Mouse (Mus musculus) midbrain, postnatal 0 days (tissue): ENCODE results near the gene Hist1h2ak. TPM values are rescaled to one million over a fixed set of nuclear protein-coding genes. Genes with fewer than 3 reads are reported as not detected.
"Not testable (repeated sequence)": the region's sequence is repeated elsewhere in the genome, so short reads cannot be mapped to it uniquely, and the experiment has no call there.

Experiments used
- ATAC-seq: fragments of 200-750 bp; cut with Nextera tagmentation; 2 replicates; pipeline ENCODE4 v1.8.0; 2017; ENCODE audit warnings: moderate number of reproducible peaks, mild to moderate bottlenecking, moderate TSS enrichment, moderate library complexity; ENCODE audit not compliant: low FRiP score
- DNase-seq: peaks from one replicate; pipeline ENCODE4 v3.0.0-alpha.2; 2015; ENCODE audit warnings: low spot score
- H3K27ac ChIP-seq: fragments of 300-500 bp; sonication (generic); 2 replicates; pipeline ENCODE4 v1.5.1; 2014; ENCODE audit warnings: low read depth, mild to moderate bottlenecking, low read length, mixed read lengths
- H3K27me3 ChIP-seq: fragments of 300-500 bp; sonication (generic); 2 replicates; pipeline ENCODE4 v1.6.1; 2014; ENCODE audit warnings: low read length, control low read depth, mixed read lengths; ENCODE audit not compliant: insufficient read depth
- H3K36me3 ChIP-seq: fragments of 300-500 bp; sonication (generic); 2 replicates; pipeline ENCODE4 v1.6.1; 2014; ENCODE audit warnings: low read length, control low read depth, mixed read lengths; ENCODE audit not compliant: insufficient read depth
- H3K4me1 ChIP-seq: fragments of 300-500 bp; sonication (generic); 2 replicates; pipeline ENCODE4 v1.6.1; 2014; ENCODE audit warnings: mild to moderate bottlenecking, control low read depth, antibody characterized with exemption, low read length, mixed read lengths; ENCODE audit not compliant: insufficient read depth
- H3K4me2 ChIP-seq: fragments of 300-500 bp; sonication (generic); 2 replicates; pipeline ENCODE4 v1.6.1; 2014; ENCODE audit warnings: low read depth, mild to moderate bottlenecking, low read length, mixed read lengths; ENCODE audit not compliant: poor library complexity, severe bottlenecking
- H3K4me3 ChIP-seq: fragments of 300-500 bp; sonication (generic); 2 replicates; pipeline ENCODE4 v1.5.1; 2014; ENCODE audit warnings: low read depth, mild to moderate bottlenecking, low read length, moderate library complexity
- H3K9ac ChIP-seq: fragments of 300-500 bp; sonication (generic); replicated peaks from 2 replicates; pipeline ENCODE4 v1.6.1; 2014; ENCODE audit warnings: mild to moderate bottlenecking, low read length, moderate library complexity, mixed read lengths; ENCODE audit not compliant: poor library complexity, severe bottlenecking
- H3K9me3 ChIP-seq: fragments of 300-500 bp; sonication (generic); 2 replicates; pipeline ENCODE4 v1.6.1; 2016; ENCODE audit warnings: low read length, control low read depth
- CTCF ChIP-seq: IDR thresholded peaks from 2 replicates; pipeline ENCODE4 v1.5.1; 2016; ENCODE audit warnings: antibody characterized with exemption, mild to moderate bottlenecking
- WGBS: fragments of 180-500 bp; shearing (Covaris S2); extraction: QIAGEN DNeasy Blood & Tissue Kit; methylation state at CpG from one replicate; pipeline ENCODE4 v1.1.7; 2014; 5-methylcytosine and 5-hydroxymethylcytosine counted together
- polyA plus RNA-seq: library from polyadenylated mRNA; unstranded; fragments of >200 nt; fragmentation: Nextera tagmentation; extraction: Ambion mirVana; gene quantifications from 2 replicates; pipeline ENCODE4 v1.2.1, GENCODE M21; 2015
- total RNA-seq: library from RNA; depleted of rRNA; stranded (reverse); fragments of >200 nt; gene quantifications from 2 replicates; pipeline ENCODE4 v1.2.3, GENCODE M21; 2014

The Hist1h2ak gene
- total and polyA plus RNA-seq, 2 experiments from 2014 or later: 4.6 to 276 TPM

GRCm38 (mm10) chr13:21722373-21722925, 31.2 kb downstream of the Hist1h2ak start:
- H3K9ac ChIP-seq: no peak overlapping the region
- DNase-seq (peak; percentile 51), ATAC-seq (peak; percentile 69)

GRCm38 (mm10) chr13:21721757-21722372, 31.8 kb downstream of the Hist1h2ak start, which contains the start of gene Hist1h2bm:
Gene Hist1h2bm (plus strand): TSS chr13:21722044.
- not testable (repeated sequence) for H3K4me1 ChIP-seq, H3K27ac ChIP-seq, H3K36me3 ChIP-seq, H3K27me3 ChIP-seq, H3K9ac ChIP-seq, H3K9me3 ChIP-seq
- peak; percentile 96 for ATAC-seq
- H3K4me3 ChIP-seq: peak within 1 kb of the TSS; percentile 39
- H3K4me2 ChIP-seq: peak within 1 kb of the TSS; percentile 57
- under 1% methylated on average over 37 of the region's 37 CpGs for WGBS
- peak; percentile 96 for DNase-seq

More at GRCm38 (mm10) chr13:21722373-21722925, 31.2 kb downstream of the Hist1h2ak start:
- H3K4me3 ChIP-seq: peak overlapping the region; percentile 39
- H3K36me3 ChIP-seq: no peaks in the 10 kb centered on the region
- no peak for TF ChIP-seq CTCF
- peak overlapping the region; percentile 50 for H3K4me2 ChIP-seq
- no peaks in the 10 kb centered on the region for H3K9me3 ChIP-seq
- H3K27ac ChIP-seq: no peak overlapping the region
- WGBS: 2% methylated on average over 10 of the region's 11 CpGs
- H3K4me1 ChIP-seq: no peaks in the 10 kb centered on the region; the same call in 1 of the 2 replicates
- no peaks in the 10 kb centered on the region for H3K27me3 ChIP-seq

GRCm38 (mm10) chr13:21721107-21721756, 32.4 kb downstream of the Hist1h2ak start:
- H3K9ac ChIP-seq: not testable (repeated sequence)

GRCm38 (mm10) chr13:21718381-21719080, 35.1 kb downstream of the Hist1h2ak start:
- Histone ChIP-seq H3K4me1 (peaks cover 2% of the 10 kb centered on the region), H3K9ac (no peak overlapping the region; the same call in 1 of the 2 replicates), H3K36me3 (no peaks in the 10 kb centered on the region), H3K27ac (no peak overlapping the region), H3K4me2 (peak overlapping the region; percentile 54), H3K9me3 (no peaks in the 10 kb centered on the region), H3K27me3 (no peaks in the 10 kb centered on the region), H3K4me3 (peak overlapping the region; percentile 38)
- TF ChIP-seq CTCF: no peak
- ATAC-seq (no peak), DNase-seq (no peak)
- 63% methylated on average over 4 of the region's 4 CpGs for WGBS

More at GRCm38 (mm10) chr13:21721107-21721756, 32.4 kb downstream of the Hist1h2ak start:
- H3K27ac ChIP-seq, DNase-seq, H3K36me3 ChIP-seq, H3K27me3 ChIP-seq, H3K4me1 ChIP-seq, H3K9me3 ChIP-seq: not testable (repeated sequence)
- TF ChIP-seq CTCF: 0 out of 2 replicates have a peak, but pooled peaks have one; percentile 4
- WGBS: 1% methylated on average over 15 of the region's 44 CpGs
- 0 out of 2 replicates have a peak, but pooled peaks have one; percentile 2 for ATAC-seq
- Histone ChIP-seq H3K4me3 (peak overlapping the region; percentile 39), H3K4me2 (peak overlapping the region; percentile 57)

- H3K36me3 ChIP-seq, H3K4me1 ChIP-seq, H3K27me3 ChIP-seq, H3K9me3 ChIP-seq: not testable (repeated sequence)
- DNase-seq (peak; percentile 96), ATAC-seq (peak; percentile 45)
- Histone ChIP-seq H3K9ac (peak within 1 kb of the TSS; percentile 50; the same call in 1 of the 2 replicates), H3K4me2 (peak within 1 kb of the TSS; percentile 73), H3K27ac (peak within 1 kb of the TSS; percentile 71), H3K4me3 (peak within 1 kb of the TSS; percentile 38)
- under 1% methylated on average over 24 of the region's 56 CpGs for WGBS
These were observed 36.0 kb downstream of the Hist1h2ak start, which contains the start of gene Hist1h3h for GRCm38 (mm10) chr13:21717397-21718357. Gene Hist1h3h (plus strand): TSS chr13:21717659.

GRCm38 (mm10) chr13:21716540-21717391, 36.9 kb downstream of the Hist1h2ak start:
- Histone ChIP-seq H3K9ac (peak overlapping the region; percentile 50; the same call in 1 of the 2 replicates), H3K27ac (peak overlapping the region; percentile 71), H3K4me2 (peak overlapping the region; percentile 73), H3K4me3 (peak overlapping the region; percentile 38)
- H3K27me3 ChIP-seq, DNase-seq, H3K36me3 ChIP-seq, H3K9me3 ChIP-seq, H3K4me1 ChIP-seq: not testable (repeated sequence)
- ATAC-seq: peak; percentile 50
- WGBS: under 1% methylated on average over 10 of the region's 38 CpGs
